In genomic region chr3:146927311-146928015, GRCm38 (mm10) we compare ENCODE assay signal across 1 mouse cellular context.
TF ChIP-seq lines count a peak whose summit lies in the region.

No protein-coding gene starts in this region.

TF ChIP-seq in CH12.LX, 34 proteins besides CTCF, POLR2A, EP300 and RAD21 (continued from another document):
- no peak for TF ChIP-seq PAX5 (IDR thresholded peaks at IDR 0.05; ENCODE audit: low read length)
- TF ChIP-seq JUND (conservative IDR thresholded peaks at IDR 0.05; ENCODE audit: low read depth, low read length), result no peak
